Mouse (Mus musculus) heart, adult 18-20 months (tissue): ENCODE data around the gene Gm28047. TPM values are rescaled to one million over a fixed set of nuclear protein-coding genes. Genes with fewer than 3 reads are reported as not detected.
"Not testable (repeated sequence)": the region's sequence is repeated elsewhere in the genome, so short reads cannot be mapped to it uniquely, and the experiment has no call there.

Experiments used
- DNase-seq, 2 experiments: peaks; one replicate each; pipeline ENCODE4 v3.0.0; 2021 to 2022; ENCODE audit warnings: mixed read lengths in 1 of 2
- total RNA-seq, 2 experiments: library from RNA; stranded (reverse); gene quantifications; 2 replicates each; pipeline ENCODE4 v1.2.3; 2021

Gene Gm28047
- total RNA-seq, 2 experiments from 2014 or later = 2.5 TPM; not detected in 1

DNA sequence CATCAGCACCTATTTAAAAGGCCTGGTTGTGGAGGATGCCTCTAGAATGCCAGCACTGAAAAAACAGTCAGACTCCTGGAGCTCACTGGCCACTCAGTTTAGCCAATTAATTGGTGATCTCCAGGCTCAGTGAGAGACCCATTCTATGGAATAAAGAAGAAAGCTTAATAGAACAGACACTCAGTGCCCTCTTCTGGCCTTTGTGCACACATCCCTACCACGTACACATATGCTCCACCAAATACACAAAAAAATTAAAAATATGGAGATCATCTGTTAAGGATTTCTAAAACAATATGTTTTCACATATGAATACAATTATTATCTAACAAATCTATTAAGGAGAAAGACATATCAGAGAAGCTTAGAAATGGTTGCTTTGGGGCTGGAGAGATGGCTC lies 4.1 kb downstream of the Gm28047 start:
- no peak for DNase-seq

DNA sequence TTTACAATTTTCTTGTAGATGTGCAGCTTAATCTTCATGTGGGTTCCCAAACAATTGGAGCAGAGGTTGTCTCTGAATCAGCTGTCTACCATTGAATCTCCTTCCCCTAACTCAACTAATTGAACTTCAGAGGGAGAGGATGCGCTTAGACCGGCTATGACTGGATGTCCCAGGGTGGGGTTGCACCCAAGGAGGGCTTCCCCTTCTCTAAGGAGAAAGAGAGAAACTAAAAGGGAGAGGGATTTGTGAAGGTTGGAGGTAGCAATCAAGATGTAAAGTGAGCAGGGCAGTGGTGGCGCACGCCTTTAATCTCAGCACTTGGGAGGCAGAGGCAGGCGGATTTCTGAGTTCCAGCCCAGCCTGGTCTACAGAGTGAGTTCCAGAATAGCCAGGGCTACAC lies 5.4 kb downstream of the Gm28047 start:
- no peak for DNase-seq

GRCm38 (mm10) chr15:102617654-102618053 lies 7.2 kb downstream of the Gm28047 start:
- no peak for DNase-seq

DNA sequence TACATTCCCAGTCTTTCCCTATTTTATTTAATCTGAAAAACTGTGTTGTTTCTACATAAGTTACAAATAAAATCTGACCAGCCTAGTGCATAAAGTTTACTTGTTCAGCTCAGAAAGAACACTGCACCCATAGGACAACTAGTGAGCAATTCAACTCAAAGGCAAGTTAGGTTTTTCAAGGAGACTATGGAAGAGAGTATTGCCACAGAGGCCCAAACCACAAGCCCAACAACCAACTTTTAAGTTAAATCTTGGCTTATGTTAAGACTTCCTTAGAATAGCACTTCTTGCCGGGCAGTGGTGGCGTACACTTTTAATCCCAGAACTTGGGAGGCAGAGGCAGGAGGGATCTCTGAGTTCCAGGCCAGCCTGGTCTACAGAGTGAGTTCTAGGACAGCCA lies 8.7 kb downstream of the Gm28047 start:
- no peak for DNase-seq

- no peak for DNase-seq
Observed at GRCm38 (mm10) chr15:102614224-102614623, 10.6 kb downstream of the Gm28047 start.

DNA sequence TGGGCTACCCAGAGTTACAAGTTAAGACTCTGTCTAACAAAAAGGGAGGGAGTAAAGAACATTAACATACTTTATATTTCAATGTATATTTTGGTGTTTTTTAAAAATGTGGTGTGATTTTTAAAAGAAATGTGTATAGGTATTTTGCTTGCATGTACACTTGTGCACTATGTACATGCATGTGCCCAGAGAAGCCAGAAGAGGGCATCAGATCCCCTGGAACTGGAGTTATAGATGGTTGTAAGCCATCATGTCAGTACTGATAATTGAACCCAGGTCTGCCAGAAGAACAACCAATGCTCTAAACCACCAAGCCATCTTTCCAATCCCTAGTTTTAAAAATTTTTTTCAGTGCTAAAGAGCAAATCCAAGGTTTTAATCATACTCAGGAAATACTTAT lies 11.9 kb downstream of the Gm28047 start:
- no peak for DNase-seq

DNA sequence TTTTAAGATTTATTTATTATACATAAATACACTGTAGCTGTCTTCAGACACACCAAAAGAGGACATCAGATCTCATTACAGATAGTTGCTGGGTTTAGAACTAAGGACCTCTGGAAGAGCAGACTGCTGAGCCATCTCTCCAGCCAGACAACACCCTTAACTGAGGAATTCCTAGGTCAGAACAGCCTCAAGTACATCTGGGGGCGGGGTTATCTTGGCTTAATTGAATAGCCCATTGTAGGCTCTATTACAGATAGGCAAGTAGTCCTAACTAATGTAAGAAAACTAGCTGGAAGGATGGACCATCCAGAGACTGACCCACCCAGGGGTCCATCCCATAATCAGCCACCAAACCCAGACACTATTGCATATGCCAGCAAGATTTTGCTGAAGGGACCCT lies 16.3 kb downstream of the Gm28047 start:
- DNase-seq = not testable (repeated sequence)

DNA sequence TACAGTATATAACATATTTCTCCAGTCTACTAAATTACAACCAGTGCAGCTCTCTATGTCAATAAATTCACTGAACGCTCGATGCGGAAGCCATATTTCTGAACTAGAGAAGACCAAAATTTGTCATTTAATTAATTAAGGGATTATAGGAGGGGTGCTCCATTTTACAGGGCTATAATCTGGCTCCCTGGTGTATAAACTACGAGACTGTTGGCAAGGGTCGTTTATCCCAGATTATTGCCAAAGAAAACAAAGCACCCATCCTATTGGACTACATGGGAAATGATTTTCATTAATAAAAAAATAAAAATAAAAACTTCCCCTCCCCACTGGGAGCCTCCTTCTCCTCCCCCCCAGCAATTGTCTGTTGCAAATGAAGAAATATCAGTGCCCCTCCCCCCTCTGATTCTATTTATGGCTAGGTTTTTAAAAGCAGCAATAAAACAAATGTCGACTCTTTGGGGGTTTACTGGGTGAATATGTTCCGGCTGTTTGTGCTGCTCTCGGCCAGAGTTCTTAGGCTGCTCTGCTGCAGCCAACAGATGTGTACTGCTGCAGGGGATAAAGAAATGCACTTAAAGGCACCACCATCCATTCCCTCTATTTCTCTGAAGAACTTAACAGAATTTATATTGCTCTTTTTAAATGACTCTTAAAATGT lies 30.7 kb downstream of the Gm28047 start:
- peak; percentile 31 to 48 for DNase-seq

DNA sequence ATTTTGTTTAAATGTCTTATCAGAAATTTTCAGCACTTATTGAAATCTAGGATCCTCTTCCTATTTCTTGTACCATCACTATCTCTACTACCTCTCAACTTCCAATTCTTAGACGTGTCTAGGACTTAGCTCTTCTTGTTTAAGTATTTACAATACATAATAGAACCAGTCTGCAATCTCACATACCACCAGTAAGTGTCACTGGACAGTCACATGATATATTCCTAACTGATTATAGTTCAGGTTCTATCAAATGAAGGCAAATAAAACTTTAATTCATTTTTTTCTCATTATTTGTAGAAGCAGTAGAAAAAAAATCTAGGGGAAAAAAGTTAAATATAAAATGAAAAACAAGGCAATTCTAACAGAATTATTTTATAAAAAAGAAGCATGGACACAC lies 32.2 kb downstream of the Gm28047 start:
- no peak for DNase-seq

- DNase-seq = peak in 1 of 2 experiments; percentile 22
Observed at GRCm38 (mm10) chr15:102590567-102590966, 34.3 kb downstream of the Gm28047 start.

DNA sequence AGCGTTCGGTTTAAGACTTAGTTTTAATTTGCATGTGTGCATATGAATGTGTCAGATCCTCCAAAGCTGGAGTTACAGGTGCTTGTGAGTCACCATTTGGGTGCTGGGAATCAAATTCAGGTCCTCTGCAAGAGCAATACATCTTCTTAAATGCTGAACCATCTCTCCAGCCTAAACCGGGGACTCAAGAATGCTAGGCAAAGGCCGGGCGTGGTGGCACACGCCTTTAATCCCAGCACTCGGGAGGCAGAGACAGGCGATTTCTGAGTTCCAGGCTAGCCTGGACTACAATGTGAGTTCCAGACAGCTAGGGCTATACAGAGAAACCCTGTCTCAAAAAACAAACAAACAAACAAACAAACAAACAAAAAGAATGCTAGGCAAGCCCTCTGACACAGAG lies 35.0 kb downstream of the Gm28047 start:
- DNase-seq = no peak

- DNase-seq = no peak
Observed at GRCm38 (mm10) chr15:102585501-102585900, 39.4 kb downstream of the Gm28047 start.

- DNase-seq = no peak
Observed at GRCm38 (mm10) chr15:102583708-102584383, 41.0 kb downstream of the Gm28047 start.

DNA sequence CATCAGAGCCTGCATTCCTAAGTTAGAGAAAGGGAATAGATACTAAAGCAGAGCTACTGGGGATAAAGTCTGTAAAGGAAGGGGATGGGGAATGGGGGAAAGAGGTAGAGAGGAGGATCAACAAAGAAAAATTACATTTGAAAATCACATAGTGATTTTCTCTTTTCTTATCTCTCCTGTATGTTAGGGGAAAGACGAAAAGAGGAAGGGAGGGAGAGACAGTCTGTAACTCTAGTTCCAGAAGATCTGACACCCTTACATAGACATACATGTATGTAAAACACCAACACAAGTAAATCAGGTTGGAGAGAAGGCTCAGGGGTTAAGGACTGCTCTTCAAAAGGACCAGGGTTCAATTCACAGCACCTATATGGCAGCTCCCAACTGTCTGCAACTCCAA lies 43.7 kb downstream of the Gm28047 start:
- no peak for DNase-seq

GRCm38 (mm10) chr15:102578351-102578750 lies 46.5 kb downstream of the Gm28047 start:
- no peak for DNase-seq

GRCm38 (mm10) chr15:102576972-102577371 lies 47.9 kb downstream of the Gm28047 start:
- no peak for DNase-seq

GRCm38 (mm10) chr15:102572081-102572480 lies 52.8 kb downstream of the Gm28047 start:
- no peak for DNase-seq

- DNase-seq = no peak
Observed at GRCm38 (mm10) chr15:102567849-102568248, 57.0 kb downstream of the Gm28047 start.

GRCm38 (mm10) chr15:102563681-102564080 lies 61.2 kb downstream of the Gm28047 start:
- DNase-seq = no peak

DNA sequence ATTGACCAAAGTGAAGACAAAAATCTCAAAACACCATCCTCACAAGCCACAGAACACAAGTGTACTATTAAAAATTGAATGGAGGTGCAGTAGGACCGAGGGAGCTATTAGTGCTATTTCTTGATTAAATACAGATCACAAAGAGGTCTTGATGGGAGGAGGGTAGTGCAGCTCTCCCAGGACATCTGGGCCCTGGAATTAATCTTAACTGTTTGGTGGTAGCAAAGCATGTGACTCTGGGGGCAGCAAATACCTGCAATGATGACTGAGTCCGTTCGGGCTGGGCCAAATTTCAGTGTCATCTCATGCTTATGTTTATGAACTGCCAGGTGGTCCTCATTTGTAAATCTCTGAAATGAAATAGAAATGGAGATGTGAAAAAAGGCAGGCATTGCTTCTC lies 61.8 kb downstream of the Gm28047 start:
- no peak for DNase-seq

GRCm38 (mm10) chr15:102562491-102562890 lies 62.4 kb downstream of the Gm28047 start:
- DNase-seq = no peak

- no peak for DNase-seq
Observed at GRCm38 (mm10) chr15:102557580-102557979, 67.3 kb downstream of the Gm28047 start.

GRCm38 (mm10) chr15:102555581-102555980 lies 69.3 kb downstream of the Gm28047 start:
- no peak for DNase-seq

DNA sequence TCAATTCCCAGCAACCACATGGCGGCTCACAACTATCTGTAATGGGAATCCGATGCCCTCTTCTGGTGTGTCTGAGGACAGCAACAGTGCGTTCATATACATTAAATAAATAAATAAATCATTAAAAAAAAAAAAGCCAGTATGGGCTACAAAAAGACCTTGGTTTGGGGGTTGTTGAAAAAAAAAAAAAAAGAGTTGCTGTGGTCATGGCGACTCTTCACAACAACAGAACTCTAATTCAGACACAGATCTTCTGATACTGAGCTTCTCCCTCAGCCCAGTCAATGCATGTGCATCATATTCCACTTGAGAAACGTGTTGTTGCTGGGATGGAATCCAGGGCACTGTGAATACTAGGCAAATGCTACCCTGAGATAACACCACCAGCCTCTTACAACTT lies 72.3 kb downstream of the Gm28047 start:
- DNase-seq = no peak
